Mouse (Mus musculus) olfactory bulb, adult 2 months (tissue): ENCODE data around the gene Dzip1. TPM values are rescaled to one million over a fixed set of nuclear protein-coding genes. Genes with fewer than 3 reads are reported as not detected.

Experiments
- H3K27ac ChIP-seq: fragments of 200-500 bp; 2 replicates; pipeline ENCODE4 v1.5.1; 2012; ENCODE audit warnings: low read depth, low read length; ENCODE audit not compliant: insufficient read depth
- H3K4me1 ChIP-seq: fragments of 200-500 bp; 2 replicates; pipeline ENCODE4 v1.6.1; 2012; ENCODE audit warnings: low read length; ENCODE audit not compliant: control insufficient read depth, insufficient read depth
- H3K4me3 ChIP-seq: fragments of 200-500 bp; 2 replicates; pipeline ENCODE4 v1.5.1; 2012; ENCODE audit warnings: mild to moderate bottlenecking, low read depth, low read length, moderate library complexity; ENCODE audit not compliant: insufficient read depth
- CTCF ChIP-seq: fragments of 200-500 bp; IDR thresholded peaks from 2 replicates; pipeline ENCODE4 v1.5.1; 2012; ENCODE audit warnings: low read depth, mild to moderate bottlenecking, low read length, moderate library complexity; ENCODE audit not compliant: insufficient read depth
- POLR2A ChIP-seq: fragments of 200-500 bp; IDR thresholded peaks from 2 replicates; pipeline ENCODE4 v1.6.1; 2012; ENCODE audit warnings: mild to moderate bottlenecking, low read depth, low read length, moderate library complexity; ENCODE audit not compliant: insufficient read depth
- WGBS: fragments of 180-500 bp; shearing (Covaris S2); methylation state at CpG from one replicate; pipeline ENCODE4 v1.1.7; 2018; 5-methylcytosine and 5-hydroxymethylcytosine counted together
- polyA plus RNA-seq: library from polyadenylated mRNA; stranded (reverse); fragments of >200 nt; gene quantifications from 2 replicates; pipeline ENCODE4 v1.2.4, GENCODE M21; 2012; ENCODE audit warnings: low replicate concordance; ENCODE audit not compliant: missing spikeins, insufficient read depth, insufficient read length

Dzip1 gene
- polyA plus RNA-seq, result 283 TPM in 1 of 2 replicates, not detected in the other

- 1% methylated on average over 55 of the region's 55 CpGs for WGBS
- Histone ChIP-seq H3K4me3 (peak within 1 kb of the TSS; percentile 57), H3K4me1 (peaks cover 24% of the 10 kb centered on the region), H3K27ac (peak within 1 kb of the TSS; percentile 42)
- TF ChIP-seq POLR2A (0 out of 2 replicates have a peak, but pooled peaks have one; percentile 36), CTCF (no peak)
Observed at GRCm38 (mm10) chr14:118924673-118925615, at the start of gene Dzip1. Dzip1 (minus strand) TSS chr14:118925460.

- TF ChIP-seq POLR2A (no peak), CTCF (no peak)
- H3K4me1 ChIP-seq, result no peaks in the 10 kb centered on the region
- H3K4me3 ChIP-seq, result no peak overlapping the region
- WGBS, result 83% methylated on average over 6 of the region's 6 CpGs
- H3K27ac ChIP-seq, result no peak overlapping the region
Observed at GRCm38 (mm10) chr14:118972268-118972667, 47.0 kb upstream of the Dzip1 start.

- Histone ChIP-seq H3K4me3 (no peak overlapping the region), H3K27ac (no peak overlapping the region), H3K4me1 (no peaks in the 10 kb centered on the region)
- WGBS, result 67% methylated on average over 7 of the region's 7 CpGs
- TF ChIP-seq CTCF, result no peak
- no peak for TF ChIP-seq POLR2A
Observed at GRCm38 (mm10) chr14:118967646-118968045, 42.4 kb upstream of the Dzip1 start.

GRCm38 (mm10) chr14:118965356-118966000, 40.2 kb upstream of the Dzip1 start:
- no peak overlapping the region for H3K4me3 ChIP-seq
- TF ChIP-seq CTCF (no peak), POLR2A (no peak)
- no peak overlapping the region for H3K27ac ChIP-seq
- 96% methylated on average over 4 of the region's 4 CpGs for WGBS
- no peaks in the 10 kb centered on the region for H3K4me1 ChIP-seq

GRCm38 (mm10) chr14:118958010-118958409, 32.8 kb upstream of the Dzip1 start:
- Histone ChIP-seq H3K4me1 (no peaks in the 10 kb centered on the region), H3K27ac (no peak overlapping the region), H3K4me3 (no peak overlapping the region)
- no peak for TF ChIP-seq CTCF
- no peak for TF ChIP-seq POLR2A
- 91% methylated on average over 3 of the region's 3 CpGs for WGBS

- WGBS, result 84% methylated on average over 9 of the region's 9 CpGs
- H3K4me3 ChIP-seq, result no peak overlapping the region
- peaks cover 5% of the 10 kb centered on the region for H3K4me1 ChIP-seq
- no peak for TF ChIP-seq CTCF
- no peak for TF ChIP-seq POLR2A
- no peak overlapping the region for H3K27ac ChIP-seq
Observed at GRCm38 (mm10) chr14:118951912-118952583, 26.8 kb upstream of the Dzip1 start.

GRCm38 (mm10) chr14:118948841-118949240, 23.6 kb upstream of the Dzip1 start:
- WGBS, result 71% methylated on average over 1 of the region's 1 CpGs
- no peak overlapping the region for H3K27ac ChIP-seq
- TF ChIP-seq POLR2A, result no peak
- no peak for TF ChIP-seq CTCF
- H3K4me3 ChIP-seq, result no peak overlapping the region
- peaks cover 9% of the 10 kb centered on the region for H3K4me1 ChIP-seq

- Histone ChIP-seq H3K4me3 (no peak overlapping the region), H3K27ac (no peak overlapping the region), H3K4me1 (peaks cover 12% of the 10 kb centered on the region)
- TF ChIP-seq CTCF (no peak), POLR2A (no peak)
- 85% methylated on average over 2 of the region's 2 CpGs for WGBS
Observed at GRCm38 (mm10) chr14:118944702-118945101, 19.4 kb upstream of the Dzip1 start.
